Comparison of ENCODE assay signal across 7 mouse cellular contexts in genomic region chr5:114130211-114130605, GRCm38 (mm10). TPM values are rescaled to one million over a fixed set of nuclear protein-coding genes. Genes with fewer than 3 reads are reported as not detected.
DNase-seq lines count a peak whose midpoint lies in the region; ATAC-seq and TF ChIP-seq lines count a peak whose summit lies in the region.

Gene Ung, plus strand, starts transcription at chr5:114130386.

- no peaks in the 10 kb centered on the region for H3K9me3 ChIP-seq in CH12.LX (replicated peaks; ENCODE audit: low read length)
- H3K9me3 ChIP-seq in embryonic facial prominence, embryonic 12.5 days, result no peaks in the 10 kb centered on the region
- no peaks in the 10 kb centered on the region for H3K9me3 ChIP-seq in limb, embryonic 13.5 days
- H3K9me3 ChIP-seq in midbrain, embryonic 15.5 days, result no peaks in the 10 kb centered on the region

- H3K4me1 ChIP-seq in CH12.LX (ENCODE audit: control insufficient read depth in 1 of 2, insufficient read depth in 2 of 2), result peaks cover 13 to 60% of the 10 kb centered on the region in 2 experiments
- H3K4me1 ChIP-seq in embryonic facial prominence, embryonic 12.5 days, result peaks cover 30% of the 10 kb centered on the region
- H3K4me1 ChIP-seq in limb, embryonic 13.5 days, result peaks cover 32% of the 10 kb centered on the region
- peaks cover 28% of the 10 kb centered on the region for H3K4me1 ChIP-seq in midbrain, embryonic 15.5 days

- DNase-seq in CH12.LX (ENCODE audit: extremely low read depth), result peak; percentile 75
- DNase-seq in Patski (ENCODE audit: low read depth, low spot score), result no peak
- DNase-seq in heart, postnatal 36 days, result no peak
- DNase-seq in thymus, postnatal 25 days, result peak; percentile 81

- POLR2A ChIA-PET in Patski (lab: Charles Lee), result interaction anchor here (0.6 to 1.6 kb wide), 2 partner anchors 10 to 1419 kb away, joined by 3 to 7 read pairs; no protein-coding TSS in a partner anchor

- peak within 1 kb of the TSS; percentile 65 for H3K4me2 ChIP-seq in CH12.LX (ENCODE audit: insufficient read depth, low read depth, poor library complexity, severe bottlenecking)
- peak within 1 kb of the TSS; percentile 92 for H3K4me2 ChIP-seq in embryonic facial prominence, embryonic 12.5 days (replicated peaks)
- peak within 1 kb of the TSS; percentile 96 for H3K4me2 ChIP-seq in limb, embryonic 13.5 days (replicated peaks)
- H3K4me2 ChIP-seq in midbrain, embryonic 15.5 days, result peak within 1 kb of the TSS; percentile 97

- no peak for ATAC-seq in Patski
- peak; percentile 6; the same call in 1 of the 2 replicates for ATAC-seq in embryonic facial prominence, embryonic 12.5 days (ENCODE audit: insufficient number of reproducible peaks, insufficient read depth, low FRiP score, low TSS enrichment)
- ATAC-seq in limb, embryonic 13.5 days (ENCODE audit: low FRiP score, low read depth), result peak; percentile 49; the same call in 1 of the 2 replicates
- peak; percentile 57 for ATAC-seq in midbrain, embryonic 15.5 days (replicated peaks)

- H3K27me3 ChIP-seq in CH12.LX (replicated peaks) (no peaks in the 10 kb centered on the region), Patski (no peaks in the 10 kb centered on the region)
- H3K27me3 ChIP-seq in embryonic facial prominence, embryonic 12.5 days, result no peaks in the 10 kb centered on the region
- no peaks in the 10 kb centered on the region for H3K27me3 ChIP-seq in limb, embryonic 13.5 days
- H3K27me3 ChIP-seq in midbrain, embryonic 15.5 days (replicated peaks), result no peaks in the 10 kb centered on the region

- TF ChIP-seq EP300 in CH12.LX (IDR thresholded peaks at IDR 0.05; ENCODE audit: low read length), result no peak

- peaks cover 9% of the 10 kb centered on the region for H3K79me2 ChIP-seq in CH12.LX (replicated peaks; ENCODE audit: control insufficient read depth, extremely low read depth, insufficient read depth, poor library complexity, severe bottlenecking)

- CTCF ChIA-PET in Patski (lab: Charles Lee), result interaction anchor here (0.9 to 1.8 kb wide), 3 partner anchors 30 to 191 kb away, joined by 3 to 4 read pairs (median 3); no protein-coding TSS in a partner anchor

- H3K36me3 ChIP-seq in CH12.LX (replicated peaks in 1 of 2; ENCODE audit: control insufficient read depth in 1 of 2, insufficient read depth in 1 of 2, low read length in 1 of 2), result peaks cover 14 to 34% of the 10 kb centered on the region in 2 experiments
- peaks cover 9% of the 10 kb centered on the region; the same call in 1 of the 2 replicates for H3K36me3 ChIP-seq in embryonic facial prominence, embryonic 12.5 days
- H3K36me3 ChIP-seq in limb, embryonic 13.5 days, result peaks cover 17% of the 10 kb centered on the region
- no peaks in the 10 kb centered on the region for H3K36me3 ChIP-seq in midbrain, embryonic 15.5 days (replicated peaks)

- H3K27ac ChIP-seq in CH12.LX (ENCODE audit: insufficient read depth, low read depth), result peak within 1 kb of the TSS; percentile 81
- H3K27ac ChIP-seq in embryonic facial prominence, embryonic 12.5 days, result peak within 1 kb of the TSS; percentile 73
- H3K27ac ChIP-seq in limb, embryonic 13.5 days, result peak within 1 kb of the TSS; percentile 71
- peak within 1 kb of the TSS; percentile 48 for H3K27ac ChIP-seq in midbrain, embryonic 15.5 days

- no peak; the same call in 1 of the 2 replicates for TF ChIP-seq POLR2A in CH12.LX (IDR thresholded peaks at IDR 0.05; ENCODE audit: low read depth, low read length)

- no peak for TF ChIP-seq RAD21 in CH12.LX (IDR thresholded peaks at IDR 0.05; ENCODE audit: low read depth, low read length)

- peak within 1 kb of the TSS; percentile 45 for H3K9ac ChIP-seq in CH12.LX (ENCODE audit: insufficient read depth, low read depth)
- H3K9ac ChIP-seq in embryonic facial prominence, embryonic 12.5 days, result peak within 1 kb of the TSS; percentile 66
- H3K9ac ChIP-seq in limb, embryonic 13.5 days, result peak within 1 kb of the TSS; percentile 74
- peak within 1 kb of the TSS; percentile 47 for H3K9ac ChIP-seq in midbrain, embryonic 15.5 days

- in situ Hi-C loops in CH12.LX (cut with MboI; ENCODE audit: low pct_ligation_motif_present, low pct_unique_long_range_greater_than_20kb, low sequenced_read_pairs), result loop anchor here (5.0 kb wide), 1 partner anchor 78 kb away; no protein-coding TSS in a partner anchor
- in situ Hi-C loops in Patski (cut with MboI; ENCODE audit: low pct_unique_long_range_greater_than_20kb), result no loop called here

- TF ChIP-seq CTCF in CH12.LX (conservative IDR thresholded peaks at IDR 0.05 in 1 of 2, IDR thresholded peaks at IDR 0.05 in 1 of 2; ENCODE audit: low read depth in 2 of 2, low read length in 2 of 2), result no peak
- TF ChIP-seq CTCF in Patski (IDR thresholded peaks at IDR 0.05), result no peak

- peak within 1 kb of the TSS; percentile 56 to 90 (median 63) for H3K4me3 ChIP-seq in CH12.LX (replicated peaks in 1 of 3; ENCODE audit: low read depth in 2 of 3, low read length in 2 of 3, poor library complexity in 1 of 3)
- peak within 1 kb of the TSS; percentile 76 for H3K4me3 ChIP-seq in embryonic facial prominence, embryonic 12.5 days
- H3K4me3 ChIP-seq in limb, embryonic 13.5 days, result peak within 1 kb of the TSS; percentile 85
- peak within 1 kb of the TSS; percentile 83 for H3K4me3 ChIP-seq in midbrain, embryonic 15.5 days

- intact Hi-C loops in heart, postnatal 36 days (cut with DNase I), result loop anchor here (5.0 kb wide), 1 partner anchor 42 kb away; no protein-coding TSS in a partner anchor

- WGBS in embryonic facial prominence, embryonic 12.5 days, result under 1% methylated on average over 24 of the region's 29 CpGs
- WGBS in limb, embryonic 13.5 days, result under 1% methylated on average over 28 of the region's 29 CpGs
- WGBS in midbrain, embryonic 15.5 days, result 1% methylated on average over 29 of the region's 29 CpGs

- dilution Hi-C loops in CH12.LX (cut with MboI; ENCODE audit: extremely low pct_ligation_motif_present, extremely low pct_unique_long_range_greater_than_20kb, low sequenced_read_pairs), result no loop called here

TF ChIP-seq in CH12.LX, 34 proteins besides CTCF, POLR2A, EP300 and RAD21:
- TF ChIP-seq ZNF384 (IDR thresholded peaks at IDR 0.05; ENCODE audit: low read depth, low read length) (no peak), NRF1 (IDR thresholded peaks at IDR 0.05; ENCODE audit: low read depth, low read length) (peak; percentile 84)

RNA-seq across cellular contexts. Expression of gene Ung, which starts in this region (rescaled TPM):
- total RNA-seq in CH12.LX (2012; rRNA removed), result 39.1 and 53.4 TPM in 2 replicates
- total RNA-seq in CH12.LX (2014; rRNA removed), result 43.5 and 51.9 TPM in 2 replicates
- polyA plus RNA-seq in CH12.LX (2012; ENCODE audit: insufficient read length, low read depth), result 83.3 and 91.9 TPM in 2 replicates
- 13.2 TPM for polyA plus RNA-seq in Patski (2021)
- 54.2 and 54.5 TPM in 2 replicates for polyA plus RNA-seq in embryonic facial prominence, embryonic 12.5 days (2016; fragmentation: Nextera tagmentation; extraction: Ambion mirVana)
- 10 to 100 TPM; 26.4 to 27.3 TPM for total RNA-seq in heart, postnatal 36 days (2021)
- polyA plus RNA-seq in limb, embryonic 13.5 days (2015; fragmentation: Nextera tagmentation; extraction: Ambion mirVana), result 46.9 and 48.3 TPM in 2 replicates
- polyA plus RNA-seq in midbrain, embryonic 15.5 days (2015; fragmentation: Nextera tagmentation; extraction: Ambion mirVana), result 8.5 and 9.7 TPM in 2 replicates

Comparison
In these comparisons a context has a peak if more than half of its experiments do, and no peak if none do; other contexts are left out.
1. DNase-seq: peak in CH12.LX (single experiment) and thymus, postnatal 25 days (single experiment); none in Patski (single experiment) and heart, postnatal 36 days (0 of 2).
2. Peak in every context shown above with its lines, with median percentiles within 50 percentile points of each other: H3K27ac ChIP-seq, H3K4me2 ChIP-seq, H3K4me3 ChIP-seq and H3K9ac ChIP-seq.